Mouse (Mus musculus): Measurements from ENCODE around the gene Dedd2.

DNA sequence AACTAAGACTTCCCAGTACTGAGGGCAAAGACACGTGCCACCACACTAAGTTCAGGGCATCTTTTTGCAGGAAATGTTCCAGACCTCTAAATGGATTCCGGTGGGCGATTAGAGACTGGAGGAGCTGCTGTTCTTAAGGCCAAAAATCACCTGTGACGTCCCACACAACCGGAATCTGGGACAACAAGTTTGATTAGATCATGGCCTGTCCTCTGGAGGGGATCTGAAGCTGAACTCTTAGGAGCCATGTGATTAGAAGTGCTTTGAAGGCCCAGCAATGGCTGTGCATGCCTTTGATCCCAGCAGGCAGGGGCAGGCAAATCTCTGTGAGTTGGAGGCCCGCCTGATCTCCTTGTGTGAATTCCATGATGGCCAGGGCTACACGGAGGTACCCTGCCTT is 20.2 kb upstream of the Dedd2 start:
- TF ChIP-seq CTCF (IDR thresholded peaks at IDR 0.05; ENCODE audit: low read depth) (no peak), EP300 (IDR thresholded peaks at IDR 0.05; ENCODE audit: low read depth) (no peak)
